Mouse (Mus musculus): Measurements from ENCODE around the gene Tuba3b. TPM values are rescaled to one million over a fixed set of nuclear protein-coding genes. Genes with fewer than 3 reads are reported as not detected.

Tuba3b gene
- total and polyA plus RNA-seq, 2 experiments from 2014 or later = 1.5 TPM; not detected in 1

DNA sequence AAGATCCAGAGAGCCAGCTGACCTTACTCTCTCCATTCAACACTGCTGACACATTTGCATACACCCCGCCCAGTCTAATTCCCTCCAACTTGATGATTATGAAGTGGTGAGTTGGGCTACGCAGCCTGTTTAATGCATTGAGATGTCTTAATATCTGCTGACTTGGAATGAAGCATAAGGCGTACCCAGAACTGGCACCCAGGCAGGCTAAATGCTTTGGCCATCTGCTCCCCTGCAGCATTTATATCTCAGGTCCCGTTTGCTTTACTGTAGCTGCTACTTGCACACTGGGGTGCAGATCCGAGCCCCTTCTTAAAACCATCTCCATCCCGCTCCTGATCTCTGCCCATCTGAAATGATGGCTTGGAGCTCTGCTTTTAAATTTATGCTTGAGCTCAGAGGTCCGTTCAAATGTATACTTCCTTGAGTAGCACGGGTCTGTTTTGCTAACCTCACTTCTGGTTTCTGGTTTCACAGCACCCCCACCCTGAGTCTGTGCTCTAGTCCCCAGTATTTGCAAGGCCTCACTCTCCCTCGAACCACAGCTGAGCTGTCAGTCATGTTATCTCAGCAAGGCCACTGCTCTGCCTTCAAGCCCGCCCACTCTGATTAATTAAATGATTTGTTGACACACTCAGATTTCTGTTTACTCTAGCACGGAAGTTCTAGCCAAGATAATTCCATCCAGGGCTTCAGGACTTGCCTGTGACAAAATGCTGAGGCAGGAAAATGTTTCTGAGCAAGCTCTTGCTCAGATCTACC, 16.6 kb upstream of the Tuba3b start:
- Histone ChIP-seq H3K4me1 (ENCODE audit: control insufficient read depth, insufficient read depth) (no peaks in the 10 kb centered on the region), H3K9me3 (replicated peaks; ENCODE audit: control insufficient read depth, low read length) (no peaks in the 10 kb centered on the region), H3K9ac (replicated peaks; ENCODE audit: low read depth, low read length) (no peak overlapping the region), H3K27ac (ENCODE audit: low read depth) (no peak overlapping the region), H3K4me3 (ENCODE audit: low read depth, low read length) (no peak overlapping the region), H3K27me3 (ENCODE audit: control insufficient read depth, insufficient read depth, low read length) (no peaks in the 10 kb centered on the region), H3K4me2 (ENCODE audit: low read depth, low read length) (no peak overlapping the region), H3K36me3 (replicated peaks; ENCODE audit: control insufficient read depth, insufficient read depth, low read length) (no peaks in the 10 kb centered on the region)
- TF ChIP-seq CTCF (IDR thresholded peaks at IDR 0.05; ENCODE audit: low read depth) = no peak
- no peak for TF ChIP-seq EP300 (IDR thresholded peaks at IDR 0.05; ENCODE audit: low read depth)
- ATAC-seq (ENCODE audit: insufficient read depth, low read depth) (no peak), DNase-seq (ENCODE audit: low spot score) (no peak)
- 51% methylated on average over 11 of the region's 11 CpGs for WGBS

DNA sequence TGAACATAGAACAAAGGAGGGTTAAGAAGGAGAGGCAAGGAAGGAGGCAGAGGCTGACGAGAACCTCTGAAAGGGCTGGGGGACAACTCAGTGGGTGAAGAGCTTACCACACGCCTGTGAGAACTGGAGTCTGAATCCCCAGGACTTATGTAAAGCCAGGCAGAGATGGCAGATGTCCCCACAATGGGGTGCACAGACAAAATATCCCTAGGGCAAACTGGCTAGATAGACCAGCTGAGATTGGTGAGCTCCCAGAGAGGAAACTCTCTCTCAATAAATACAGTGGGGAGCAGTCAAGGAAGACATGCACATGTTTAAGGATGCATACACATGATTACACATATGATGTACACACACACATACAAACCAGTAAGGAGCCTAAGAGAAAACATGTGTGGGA, 11.4 kb upstream of the Tuba3b start:
- no peak for DNase-seq (ENCODE audit: low spot score)
- Histone ChIP-seq H3K9ac (replicated peaks; ENCODE audit: low read depth, low read length) (no peak overlapping the region), H3K27ac (ENCODE audit: low read depth) (no peak overlapping the region), H3K9me3 (replicated peaks; ENCODE audit: control insufficient read depth, low read length) (no peaks in the 10 kb centered on the region), H3K4me1 (ENCODE audit: control insufficient read depth, insufficient read depth) (no peaks in the 10 kb centered on the region), H3K4me3 (ENCODE audit: low read depth, low read length) (no peak overlapping the region), H3K27me3 (ENCODE audit: control insufficient read depth, insufficient read depth, low read length) (no peaks in the 10 kb centered on the region), H3K36me3 (replicated peaks; ENCODE audit: control insufficient read depth, insufficient read depth, low read length) (no peaks in the 10 kb centered on the region), H3K4me2 (ENCODE audit: low read depth, low read length) (no peak overlapping the region)
- 74% methylated on average over 2 of the region's 2 CpGs for WGBS
- no peak for ATAC-seq (ENCODE audit: insufficient read depth, low read depth)
- TF ChIP-seq EP300 (IDR thresholded peaks at IDR 0.05; ENCODE audit: low read depth) (no peak), CTCF (IDR thresholded peaks at IDR 0.05; ENCODE audit: low read depth) (no peak)

DNA sequence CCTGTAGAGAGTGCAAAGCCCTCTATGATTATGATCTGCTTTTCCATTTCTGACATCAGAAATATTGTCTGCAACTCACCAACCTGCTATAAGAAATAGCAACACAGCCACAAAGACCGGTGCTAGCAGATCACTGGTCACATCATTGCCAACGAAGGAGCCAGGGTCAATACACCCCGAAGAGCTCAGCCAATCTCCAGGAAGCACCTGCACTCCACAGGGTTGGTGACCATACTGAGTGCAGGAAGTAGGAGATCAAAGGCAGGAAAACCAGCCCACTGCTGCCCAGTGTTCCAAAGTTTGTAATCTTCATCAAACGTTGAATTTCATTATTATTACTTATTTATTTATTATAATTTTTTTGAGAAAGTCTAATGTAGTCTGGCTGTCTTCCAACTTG, 10.9 kb upstream of the Tuba3b start:
- H3K9me3 ChIP-seq (replicated peaks; ENCODE audit: control insufficient read depth, low read length) = no peaks in the 10 kb centered on the region
- ATAC-seq (ENCODE audit: insufficient read depth, low read depth) (no peak), DNase-seq (ENCODE audit: low spot score) (no peak)
- TF ChIP-seq EP300 (IDR thresholded peaks at IDR 0.05; ENCODE audit: low read depth) (no peak), CTCF (IDR thresholded peaks at IDR 0.05; ENCODE audit: low read depth) (no peak)
- 68% methylated on average over 4 of the region's 4 CpGs for WGBS
- no peak overlapping the region for H3K4me3 ChIP-seq (ENCODE audit: low read depth, low read length)
- no peak overlapping the region for H3K27ac ChIP-seq (ENCODE audit: low read depth)
- no peak overlapping the region for H3K9ac ChIP-seq (replicated peaks; ENCODE audit: low read depth, low read length)
- no peaks in the 10 kb centered on the region for H3K4me1 ChIP-seq (ENCODE audit: control insufficient read depth, insufficient read depth)
- H3K27me3 ChIP-seq (ENCODE audit: control insufficient read depth, insufficient read depth, low read length) = no peaks in the 10 kb centered on the region
- H3K4me2 ChIP-seq (ENCODE audit: low read depth, low read length) = no peak overlapping the region
- H3K36me3 ChIP-seq (replicated peaks; ENCODE audit: control insufficient read depth, insufficient read depth, low read length) = no peaks in the 10 kb centered on the region

DNA sequence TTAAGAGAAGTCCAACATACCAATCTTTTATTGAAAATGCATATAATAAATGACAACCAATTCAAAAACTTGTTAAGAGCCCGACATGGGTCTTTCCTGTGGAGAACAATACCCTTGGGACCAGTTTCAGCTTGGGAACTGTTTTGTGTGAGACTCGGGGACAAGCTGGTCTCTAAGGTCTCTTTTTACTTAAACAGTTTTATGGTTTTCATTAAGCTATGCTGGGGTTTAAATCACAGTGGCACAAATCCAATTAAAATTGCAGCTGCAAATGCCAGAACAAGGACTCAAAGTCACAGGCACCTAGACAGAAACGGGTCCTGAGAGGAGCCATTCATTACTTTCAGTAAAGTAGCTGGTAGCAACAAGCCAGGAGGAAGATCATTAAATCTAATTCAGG, 10.4 kb upstream of the Tuba3b start:
- ATAC-seq (ENCODE audit: insufficient read depth, low read depth) = no peak
- Histone ChIP-seq H3K4me1 (ENCODE audit: control insufficient read depth, insufficient read depth) (no peaks in the 10 kb centered on the region), H3K4me2 (ENCODE audit: low read depth, low read length) (no peak overlapping the region), H3K9ac (replicated peaks; ENCODE audit: low read depth, low read length) (no peak overlapping the region), H3K36me3 (replicated peaks; ENCODE audit: control insufficient read depth, insufficient read depth, low read length) (no peaks in the 10 kb centered on the region), H3K4me3 (ENCODE audit: low read depth, low read length) (no peak overlapping the region), H3K9me3 (replicated peaks; ENCODE audit: control insufficient read depth, low read length) (no peaks in the 10 kb centered on the region), H3K27me3 (ENCODE audit: control insufficient read depth, insufficient read depth, low read length) (no peaks in the 10 kb centered on the region), H3K27ac (ENCODE audit: low read depth) (no peak overlapping the region)
- DNase-seq (ENCODE audit: low spot score) = no peak
- WGBS = 59% methylated on average over 3 of the region's 3 CpGs
- TF ChIP-seq CTCF (IDR thresholded peaks at IDR 0.05; ENCODE audit: low read depth) = no peak
- TF ChIP-seq EP300 (IDR thresholded peaks at IDR 0.05; ENCODE audit: low read depth) = no peak

DNA sequence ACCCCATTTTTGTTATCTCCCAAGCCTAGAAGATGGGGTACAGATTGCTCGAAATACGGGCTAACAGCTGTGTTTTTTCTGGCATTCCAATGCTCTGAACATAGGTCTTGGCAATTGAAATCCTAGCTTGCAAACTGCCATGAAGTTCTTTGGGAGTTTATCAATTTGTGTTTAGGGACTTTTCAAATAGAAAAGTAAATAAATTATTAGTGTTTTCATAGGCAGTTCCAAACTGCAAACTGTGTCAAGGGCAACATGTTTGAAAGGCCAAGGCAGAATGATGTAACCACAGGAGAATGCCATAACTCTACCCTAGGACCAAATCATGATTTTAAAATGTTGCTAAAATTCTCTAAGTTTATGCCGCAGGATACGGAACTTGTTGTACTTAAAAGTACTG, 7.8 kb upstream of the Tuba3b start:
- no peaks in the 10 kb centered on the region for H3K36me3 ChIP-seq (replicated peaks; ENCODE audit: control insufficient read depth, insufficient read depth, low read length)
- no peaks in the 10 kb centered on the region for H3K4me1 ChIP-seq (ENCODE audit: control insufficient read depth, insufficient read depth)
- no peaks in the 10 kb centered on the region for H3K27me3 ChIP-seq (ENCODE audit: control insufficient read depth, insufficient read depth, low read length)
- H3K9me3 ChIP-seq (replicated peaks; ENCODE audit: control insufficient read depth, low read length) = no peaks in the 10 kb centered on the region
- 80% methylated on average over 4 of the region's 4 CpGs for WGBS
- no peak overlapping the region for H3K4me3 ChIP-seq (ENCODE audit: low read depth, low read length)
- ATAC-seq (ENCODE audit: insufficient read depth, low read depth) (no peak), DNase-seq (ENCODE audit: low spot score) (no peak)
- TF ChIP-seq EP300 (IDR thresholded peaks at IDR 0.05; ENCODE audit: low read depth) (no peak), CTCF (IDR thresholded peaks at IDR 0.05; ENCODE audit: low read depth) (no peak)
- no peak overlapping the region for H3K27ac ChIP-seq (ENCODE audit: low read depth)
- no peak overlapping the region for H3K4me2 ChIP-seq (ENCODE audit: low read depth, low read length)
- no peak overlapping the region for H3K9ac ChIP-seq (replicated peaks; ENCODE audit: low read depth, low read length)

DNA sequence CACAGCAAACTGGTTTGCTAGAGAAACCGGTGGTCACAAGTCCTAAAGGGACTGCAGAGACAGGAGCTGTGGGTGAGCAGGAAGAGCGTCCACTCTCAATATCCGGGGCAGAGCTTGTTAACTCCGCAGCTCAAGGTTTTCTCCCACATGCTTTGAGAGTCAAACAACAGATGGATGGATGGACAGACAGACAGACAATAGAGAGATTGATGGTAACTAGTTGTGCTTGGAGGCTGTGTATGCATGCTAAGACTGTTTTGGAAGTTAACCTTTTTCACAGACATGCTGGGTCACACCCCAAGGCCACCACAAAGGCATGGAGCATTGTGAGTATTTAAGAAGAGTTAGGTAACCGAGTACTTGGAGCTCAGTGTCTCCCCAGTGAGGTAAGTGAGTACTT, 6.9 kb upstream of the Tuba3b start:
- Histone ChIP-seq H3K9ac (replicated peaks; ENCODE audit: low read depth, low read length) (no peak overlapping the region), H3K4me2 (ENCODE audit: low read depth, low read length) (no peak overlapping the region), H3K4me1 (ENCODE audit: control insufficient read depth, insufficient read depth) (no peaks in the 10 kb centered on the region), H3K36me3 (replicated peaks; ENCODE audit: control insufficient read depth, insufficient read depth, low read length) (no peaks in the 10 kb centered on the region), H3K27ac (ENCODE audit: low read depth) (no peak overlapping the region), H3K27me3 (ENCODE audit: control insufficient read depth, insufficient read depth, low read length) (no peaks in the 10 kb centered on the region), H3K9me3 (replicated peaks; ENCODE audit: control insufficient read depth, low read length) (no peaks in the 10 kb centered on the region), H3K4me3 (ENCODE audit: low read depth, low read length) (no peak overlapping the region)
- no peak for TF ChIP-seq EP300 (IDR thresholded peaks at IDR 0.05; ENCODE audit: low read depth)
- no peak for TF ChIP-seq CTCF (IDR thresholded peaks at IDR 0.05; ENCODE audit: low read depth)
- DNase-seq (ENCODE audit: low spot score) (no peak), ATAC-seq (ENCODE audit: insufficient read depth, low read depth) (no peak)
- 88% methylated on average over 5 of the region's 5 CpGs for WGBS
